Mouse (Mus musculus) hindbrain, embryonic 10.5 days (tissue): Measurements from ENCODE around the gene Rpl35a. TPM values are rescaled to one million over a fixed set of nuclear protein-coding genes. Genes with fewer than 3 reads are reported as not detected.

Source experiments
- DNase-seq: peaks from one replicate; pipeline ENCODE4 v3.0.0-alpha.2; 2017; ENCODE audit warnings: low spot score
- H3K27ac ChIP-seq: fragments of 300-500 bp; sonication (generic); 2 replicates; pipeline ENCODE4 v1.5.1; 2016; ENCODE audit warnings: mild to moderate bottlenecking, moderate library complexity
- H3K27me3 ChIP-seq: fragments of 300-500 bp; sonication (generic); 2 replicates; pipeline ENCODE4 v1.6.1; 2016; ENCODE audit warnings: mild to moderate bottlenecking; ENCODE audit not compliant: poor library complexity, insufficient read depth, severe bottlenecking
- H3K36me3 ChIP-seq: fragments of 300-500 bp; sonication (generic); 2 replicates; pipeline ENCODE4 v1.6.1; 2016; ENCODE audit warnings: mild to moderate bottlenecking, moderate library complexity
- H3K4me1 ChIP-seq: fragments of 300-500 bp; sonication (generic); replicated peaks from 2 replicates; pipeline ENCODE4 v1.6.1; 2016; ENCODE audit warnings: mild to moderate bottlenecking
- H3K4me3 ChIP-seq: fragments of 300-500 bp; sonication (generic); 2 replicates; pipeline ENCODE4 v1.5.1; 2016; ENCODE audit warnings: mild to moderate bottlenecking, moderate library complexity
- H3K9me3 ChIP-seq: fragments of 300-500 bp; sonication (generic); 2 replicates; pipeline ENCODE4 v1.6.1; 2016; ENCODE audit warnings: mild to moderate bottlenecking, moderate library complexity
- WGBS: fragments of 180-500 bp; shearing (Covaris S2); methylation state at CpG from one replicate; pipeline ENCODE4 v1.1.7; 2016; 5-methylcytosine and 5-hydroxymethylcytosine counted together
- microRNA counts: library from miRNA; unstranded; fragments of <30 nt; microRNA quantifications from one replicate; lab custom pipeline; 2017
- polyA plus RNA-seq: library from polyadenylated mRNA; unstranded; fragments of >200 nt; fragmentation: Nextera tagmentation; extraction: Ambion mirVana; gene quantifications from 2 replicates; pipeline ENCODE4 v1.2.1, GENCODE M21; 2016

The Rpl35a gene
- polyA plus RNA-seq, 1 experiment from 2014 or later = 860 TPM

DNA sequence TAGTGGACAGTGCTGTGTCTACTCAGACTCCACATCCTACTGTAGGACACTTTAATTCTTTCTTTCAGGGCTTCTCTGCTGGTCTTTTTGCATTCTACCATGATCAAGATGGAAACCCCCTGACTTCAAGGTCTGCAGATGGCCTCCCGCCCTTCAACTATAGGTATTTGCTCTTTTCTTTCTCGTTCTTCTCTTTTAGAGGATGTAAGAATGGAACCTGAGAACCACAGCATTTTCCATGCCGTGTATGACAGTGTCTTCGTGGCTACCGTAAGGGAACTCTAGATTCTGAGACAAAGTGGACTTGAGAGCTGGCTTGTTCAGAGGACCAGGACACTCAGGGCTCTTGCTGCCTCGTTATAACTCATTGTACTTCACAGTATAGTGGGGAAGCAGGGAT, 26.7 kb downstream of the Rpl35a start:
- DNase-seq = no peak
- Histone ChIP-seq H3K4me3 (no peak overlapping the region), H3K4me1 (no peaks in the 10 kb centered on the region), H3K27ac (no peak overlapping the region), H3K36me3 (peaks cover 65% of the 10 kb centered on the region), H3K9me3 (no peaks in the 10 kb centered on the region), H3K27me3 (no peaks in the 10 kb centered on the region)
- WGBS = 89% methylated on average over 6 of the region's 6 CpGs

DNA sequence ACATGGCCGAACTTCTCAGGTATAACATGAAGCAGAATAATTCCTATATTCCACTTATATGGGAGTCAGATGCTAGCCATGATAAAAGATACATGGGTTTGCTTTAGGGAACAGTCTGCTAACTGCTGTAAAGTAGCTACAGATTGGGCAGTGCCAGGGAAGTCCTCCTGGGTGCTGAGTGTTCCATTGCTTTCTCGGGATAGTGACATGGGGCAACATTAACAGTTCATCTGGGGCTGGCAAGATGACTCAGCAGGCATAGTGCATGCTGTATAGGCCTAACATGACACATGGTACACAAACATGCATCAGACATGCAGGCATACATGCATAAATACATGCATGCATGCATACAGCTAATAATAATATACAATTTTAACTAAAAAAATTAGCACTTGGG, 27.7 kb downstream of the Rpl35a start:
- peaks cover 62% of the 10 kb centered on the region for H3K36me3 ChIP-seq
- 91% methylated on average over 2 of the region's 2 CpGs for WGBS
- no peaks in the 10 kb centered on the region for H3K27me3 ChIP-seq
- H3K4me1 ChIP-seq = no peaks in the 10 kb centered on the region
- no peaks in the 10 kb centered on the region for H3K9me3 ChIP-seq
- no peak overlapping the region for H3K27ac ChIP-seq
- DNase-seq = no peak
- H3K4me3 ChIP-seq = no peak overlapping the region

- Histone ChIP-seq H3K36me3 (peaks cover 74% of the 10 kb centered on the region), H3K9me3 (no peaks in the 10 kb centered on the region), H3K27me3 (no peaks in the 10 kb centered on the region), H3K4me3 (no peak overlapping the region), H3K4me1 (no peaks in the 10 kb centered on the region), H3K27ac (no peak overlapping the region)
- DNase-seq = no peak
- WGBS = 85% methylated on average over 8 of the region's 8 CpGs
Measured at GRCm38 (mm10) chr16:33085666-33086065, 29.4 kb downstream of the Rpl35a start.

MicroRNA genes within 50 kb of the gene (microRNA counts, 519-probe panel; counts per million panel counts)
- microRNA mmu-miR-1947 (lab: Ali Mortazavi, UCI) = 1,255 counts per million, percentile 77 among the panel's probes with 10 or more counts

Other genes starting within 250 kb of the Rpl35a start
- gene Smbd1, start 246.0 kb upstream of the Rpl35a start, polyA plus RNA-seq = not detected in 2 replicates
- gene Fyttd1, start 179.0 kb upstream of the Rpl35a start, polyA plus RNA-seq = 78.1 and 97.4 TPM in 2 replicates
- 21.7 and 22.6 TPM in 2 replicates for gene Rubcn, start 178.7 kb upstream of the Rpl35a start, polyA plus RNA-seq
- 30.3 and 33.7 TPM in 2 replicates for gene Lrch3, start 142.4 kb upstream of the Rpl35a start, polyA plus RNA-seq
- 5.0 and 5.6 TPM in 2 replicates for gene Iqcg, start 235 bp upstream of the Rpl35a start, polyA plus RNA-seq
- 2.3 and 4.7 TPM in 2 replicates for gene Lmln, start 6.1 kb downstream of the Rpl35a start, polyA plus RNA-seq
- 23.2 and 24.0 TPM in 2 replicates for gene Osbpl11, start 128.6 kb downstream of the Rpl35a start, polyA plus RNA-seq
- gene Snx4, start 195.0 kb downstream of the Rpl35a start, polyA plus RNA-seq = 58.2 and 69.5 TPM in 2 replicates